Mouse (Mus musculus): ENCODE data around the gene Pcyt1a.

Gene Pcyt1a

DNA sequence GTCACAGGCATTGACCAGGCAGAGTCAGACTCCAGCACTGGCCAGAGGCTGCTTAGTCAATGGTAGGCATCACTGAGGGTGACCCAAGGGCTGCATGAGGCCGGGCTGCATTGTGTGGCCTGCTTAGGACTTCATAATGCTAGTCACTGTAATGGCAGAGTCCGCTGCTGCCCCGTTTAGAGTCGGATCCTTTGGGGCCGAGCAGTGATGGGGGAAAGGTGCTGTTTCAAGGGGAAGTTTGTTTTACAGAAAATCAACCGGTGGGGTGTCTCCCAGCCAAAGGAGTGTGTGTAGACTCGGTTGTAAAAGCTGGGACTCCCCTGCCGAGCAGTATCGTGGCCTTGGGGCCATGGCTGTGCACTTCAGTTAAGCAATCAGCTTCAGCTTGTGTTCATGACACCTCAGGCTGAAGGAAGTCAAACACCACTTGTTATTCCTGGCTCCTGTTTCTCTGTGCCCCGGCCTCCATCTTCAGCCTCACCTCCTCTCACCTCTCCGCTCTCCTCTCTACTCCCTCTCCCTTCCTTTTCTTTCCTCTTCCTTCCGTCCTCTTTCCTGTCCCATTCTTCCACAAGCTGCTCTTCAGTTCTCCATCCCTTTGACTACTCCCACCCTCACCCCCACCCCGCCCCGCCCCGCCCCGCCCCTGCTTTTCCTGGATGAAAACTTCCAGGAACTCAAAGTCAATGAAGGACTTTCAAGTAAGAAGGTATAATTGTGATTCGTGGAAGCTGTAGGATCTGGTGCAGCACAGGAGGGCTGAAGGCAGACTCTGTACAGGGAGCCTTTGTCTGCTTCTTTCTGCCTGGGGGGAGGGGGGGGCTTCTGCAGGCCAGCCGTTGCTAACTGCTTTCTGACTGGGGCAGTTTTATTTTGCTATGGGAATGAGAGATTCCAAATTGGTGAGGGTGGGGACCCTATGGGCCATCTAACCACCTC is 79.9 kb downstream of the Pcyt1a start:
- no peak for DNase-seq (ENCODE audit: low read depth)

DNA sequence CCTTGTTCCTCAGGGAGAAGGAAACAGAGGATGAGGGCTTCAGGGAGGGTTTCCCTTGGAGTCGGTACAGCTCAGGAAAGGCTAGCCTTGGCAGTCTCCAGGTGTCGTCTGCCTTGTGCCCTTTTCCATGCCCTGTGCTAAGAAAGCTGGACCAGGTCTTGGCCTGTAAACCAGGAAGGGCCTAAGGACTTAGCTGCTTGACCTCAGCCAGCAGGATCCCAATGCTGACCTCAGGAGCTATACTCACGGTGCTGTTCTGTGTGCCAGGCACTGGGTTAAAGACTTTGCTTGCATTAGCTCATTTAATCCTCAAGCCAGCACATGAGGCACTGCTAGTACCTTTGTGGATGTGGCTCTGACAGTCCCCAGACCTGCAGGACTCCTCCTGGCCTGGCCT is 80.6 kb downstream of the Pcyt1a start:
- no peak for DNase-seq (ENCODE audit: low read depth)

DNA sequence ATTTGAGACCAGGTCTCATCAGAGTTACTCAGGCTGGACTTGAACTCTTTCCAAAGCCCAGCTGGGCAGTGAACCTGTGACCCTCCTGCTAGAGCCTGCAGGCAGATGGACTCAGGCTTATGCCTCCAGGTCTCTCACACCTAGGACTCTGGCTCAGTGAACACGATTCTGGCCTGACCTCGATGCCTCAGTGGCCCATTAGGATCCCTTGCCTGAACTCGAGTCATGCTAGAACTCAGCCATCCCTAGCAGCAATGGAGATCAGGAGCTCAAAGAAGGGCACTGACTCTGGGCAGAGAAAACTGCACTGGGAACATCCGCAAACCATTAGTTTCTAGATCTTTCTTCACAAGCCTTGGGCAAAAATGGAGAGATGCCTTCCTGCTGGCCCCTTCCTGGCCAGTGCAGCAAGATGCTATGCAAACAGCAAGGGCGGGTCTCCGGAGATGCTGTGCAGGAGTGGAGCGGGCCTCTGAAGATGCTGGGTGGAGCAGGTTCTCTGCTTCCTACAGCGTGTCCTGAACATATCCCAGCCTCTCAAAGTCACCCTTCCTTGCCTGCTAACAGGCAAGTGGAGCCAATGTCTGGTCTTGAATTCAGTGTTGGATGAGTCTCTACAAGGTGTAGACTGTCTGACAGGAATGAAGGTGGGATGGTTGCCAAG is 81.2 kb downstream of the Pcyt1a start:
- no peak for DNase-seq (ENCODE audit: low read depth)

DNA sequence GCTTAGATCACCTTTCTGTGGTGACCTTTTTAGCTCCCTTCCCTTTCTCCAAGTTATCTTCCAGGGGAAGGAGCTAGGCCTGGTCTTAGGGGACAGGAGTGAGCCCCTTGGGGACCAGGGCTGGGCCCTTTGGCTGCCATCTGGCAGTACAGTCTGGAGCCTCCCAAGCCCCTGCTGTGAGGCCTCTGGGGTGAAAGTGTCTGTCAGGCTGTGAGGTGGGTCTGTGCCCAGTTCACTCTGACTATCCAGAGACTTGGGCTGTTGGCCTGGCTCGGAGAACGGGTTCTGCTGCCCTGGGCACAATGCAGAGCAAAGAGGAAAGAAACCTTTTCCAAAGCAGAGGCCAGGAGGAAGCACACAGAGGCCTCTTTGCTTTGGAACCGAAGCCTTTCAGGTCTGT is 82.2 kb downstream of the Pcyt1a start:
- DNase-seq (ENCODE audit: low read depth) = no peak

DNA sequence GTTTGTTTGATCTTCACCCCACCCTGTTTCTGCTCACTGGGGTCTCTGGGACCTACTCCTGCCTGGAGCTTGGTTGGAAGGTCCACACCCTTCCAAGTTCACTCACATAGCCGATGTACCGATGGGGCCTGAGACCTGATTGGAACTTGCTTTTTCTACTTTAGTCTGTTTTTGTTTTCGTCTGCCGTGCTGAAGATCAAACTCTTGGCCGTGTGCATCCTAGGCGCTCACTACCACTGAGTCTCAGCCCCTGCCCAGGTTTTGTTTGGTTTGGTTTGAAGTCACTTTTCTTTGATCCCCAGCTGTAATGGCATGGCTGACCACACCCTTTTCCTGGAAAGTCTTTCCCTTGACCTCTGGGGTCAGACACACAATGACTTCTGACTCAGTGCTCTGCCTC is 82.7 kb downstream of the Pcyt1a start:
- no peak for DNase-seq (ENCODE audit: low read depth)

DNA sequence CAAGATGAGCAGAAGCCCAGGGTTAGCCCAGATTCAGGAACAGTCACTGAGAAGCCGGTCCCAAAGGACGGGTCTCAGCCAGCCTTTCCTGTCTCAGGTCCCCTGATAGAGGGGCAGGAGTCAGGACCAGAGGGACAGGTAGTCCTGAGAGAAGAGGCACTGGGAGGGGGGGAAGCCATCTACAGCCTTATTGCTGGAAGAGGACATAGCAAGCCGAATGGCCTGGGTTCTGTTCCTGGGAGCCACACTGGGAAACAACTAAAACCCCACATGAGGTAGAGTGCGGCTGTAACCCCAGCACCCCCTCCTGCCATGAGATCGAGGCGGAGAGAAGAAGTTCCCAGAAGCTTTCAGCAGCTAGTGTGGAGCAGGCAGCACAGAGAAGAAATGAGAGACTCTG is 83.2 kb downstream of the Pcyt1a start:
- DNase-seq (ENCODE audit: low read depth) = no peak

DNA sequence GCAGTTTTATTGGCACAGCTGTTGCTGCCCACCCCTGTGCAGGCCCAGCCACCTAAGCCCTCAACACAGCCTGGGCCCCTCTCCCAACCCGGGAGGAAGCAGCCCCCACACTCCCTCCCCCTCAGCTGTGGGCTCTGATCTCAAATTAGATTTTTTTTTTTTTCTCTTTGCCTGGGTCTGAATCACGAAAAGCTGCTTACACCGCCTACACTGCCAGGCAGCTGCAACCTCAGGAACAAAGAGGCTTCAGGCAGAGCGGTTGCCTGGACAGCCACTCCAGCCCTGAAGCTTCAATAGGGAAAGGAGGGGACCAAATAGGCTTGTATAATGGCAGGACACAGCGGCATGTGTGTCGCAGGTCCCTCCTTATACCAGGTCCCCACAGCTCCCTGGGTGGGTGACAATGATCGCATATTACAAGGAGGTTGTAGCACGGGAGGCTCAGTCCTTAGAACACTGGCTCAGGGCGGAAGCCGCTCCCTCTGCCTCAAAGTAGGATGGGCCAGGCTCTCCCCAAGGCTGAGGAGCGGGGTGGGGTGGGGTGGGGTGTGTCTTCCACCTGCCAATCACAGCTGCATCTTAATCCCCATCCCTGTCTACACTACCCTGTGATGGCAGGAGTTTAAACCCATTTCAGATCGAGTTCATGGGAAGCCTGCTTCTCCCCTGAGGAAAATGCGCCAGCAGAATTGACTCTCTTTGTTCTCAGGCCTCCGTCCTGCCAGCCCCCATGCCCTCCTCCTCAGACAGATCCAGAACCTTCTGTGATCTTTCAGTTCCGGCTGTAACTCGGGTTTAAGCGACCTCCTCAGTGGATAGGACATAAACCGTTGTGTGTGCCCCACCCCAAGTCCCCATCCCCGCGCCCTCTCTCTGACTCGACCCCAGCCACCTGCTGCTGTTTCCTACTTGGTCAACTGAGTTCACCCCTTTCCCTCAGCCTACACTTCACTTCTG is 85.6 kb downstream of the Pcyt1a start:
- no peak for DNase-seq (ENCODE audit: low read depth)

DNA sequence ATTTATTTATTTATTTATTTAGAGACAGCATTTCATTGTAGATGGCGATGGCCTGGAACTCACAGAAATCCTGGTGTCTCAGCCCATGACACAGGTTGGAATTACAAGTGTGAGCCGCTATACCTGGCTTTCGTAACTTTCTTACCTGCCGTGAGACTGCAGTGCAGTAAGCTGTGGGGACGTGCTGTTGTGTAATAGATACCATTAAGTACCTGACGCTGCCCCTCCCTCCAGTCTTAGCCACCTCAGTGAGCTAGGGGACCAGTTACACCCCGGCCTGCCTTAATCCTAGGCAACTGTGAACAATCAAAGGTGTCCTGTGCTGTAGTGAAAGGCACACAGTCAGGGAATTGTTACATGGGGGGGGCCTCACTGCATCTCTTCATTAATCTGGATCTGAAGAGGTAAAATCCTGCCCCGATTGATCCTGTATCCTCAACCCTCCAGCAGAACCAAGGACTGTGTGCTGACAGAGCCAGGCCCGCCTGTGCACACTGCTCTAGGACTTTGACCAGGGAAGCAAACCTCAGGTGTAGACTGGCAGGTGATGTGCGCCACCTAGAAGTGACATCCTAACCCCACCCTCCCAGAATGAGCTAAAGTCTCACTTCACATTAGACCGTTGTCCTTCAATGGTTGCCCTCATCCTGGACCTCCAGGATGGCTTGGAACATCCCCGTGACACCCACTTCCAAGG is 87.2 kb downstream of the Pcyt1a start:
- no peak for DNase-seq (ENCODE audit: low read depth)

DNA sequence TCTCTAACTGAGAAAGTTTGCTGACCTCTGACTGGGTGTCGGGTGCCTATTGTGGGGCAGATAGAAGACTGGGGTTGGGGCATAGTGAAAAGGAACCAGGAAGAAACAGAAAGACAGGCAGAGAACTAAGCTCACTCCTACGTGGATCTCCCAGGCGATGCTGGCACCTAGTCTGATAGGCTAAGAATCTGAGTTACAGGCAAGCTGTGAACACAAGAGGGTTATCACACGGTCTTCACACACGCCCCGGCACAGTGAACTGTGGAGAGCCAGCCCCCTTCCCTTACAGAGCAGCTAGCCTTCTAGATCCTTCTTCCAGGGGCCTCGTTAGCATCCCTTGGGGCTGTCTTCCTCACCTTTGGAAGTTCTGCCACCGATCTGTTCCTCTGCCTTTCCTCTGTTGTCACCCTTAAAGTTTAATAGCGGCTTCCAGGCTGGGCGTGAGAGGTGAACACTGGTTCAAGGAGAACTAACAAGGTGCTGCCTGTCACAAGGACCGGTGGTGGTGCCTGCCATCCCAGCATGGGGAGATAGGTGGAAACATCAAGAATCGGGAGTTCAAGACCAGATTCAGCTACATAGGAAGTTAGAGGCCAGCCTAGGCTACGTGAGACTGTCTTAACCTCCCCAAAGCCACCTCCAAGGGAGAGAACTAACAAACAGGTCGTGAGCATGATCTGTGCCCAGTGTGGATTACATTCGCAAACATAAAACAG is 89.1 kb downstream of the Pcyt1a start:
- no peak for DNase-seq (ENCODE audit: low read depth)

DNA sequence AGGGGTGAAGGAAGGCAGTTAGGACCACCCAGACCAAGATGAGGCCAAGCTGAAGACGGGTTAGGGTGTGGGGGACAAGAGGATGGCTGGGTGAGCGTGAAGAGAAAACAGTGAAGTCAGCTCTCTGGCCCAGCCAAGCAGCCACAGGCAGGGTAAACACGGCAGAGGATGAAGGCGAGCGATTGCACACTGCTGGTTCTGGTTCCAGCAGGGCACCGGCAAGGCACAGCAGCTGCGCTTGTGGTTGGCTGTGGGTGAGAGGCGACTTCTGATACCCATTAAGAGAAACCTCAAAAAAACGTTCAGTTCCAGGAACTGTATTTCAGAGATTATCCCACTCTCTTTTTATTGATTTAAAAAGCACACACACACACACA is 89.6 kb downstream of the Pcyt1a start:
- no peak for DNase-seq (ENCODE audit: low read depth)

DNA sequence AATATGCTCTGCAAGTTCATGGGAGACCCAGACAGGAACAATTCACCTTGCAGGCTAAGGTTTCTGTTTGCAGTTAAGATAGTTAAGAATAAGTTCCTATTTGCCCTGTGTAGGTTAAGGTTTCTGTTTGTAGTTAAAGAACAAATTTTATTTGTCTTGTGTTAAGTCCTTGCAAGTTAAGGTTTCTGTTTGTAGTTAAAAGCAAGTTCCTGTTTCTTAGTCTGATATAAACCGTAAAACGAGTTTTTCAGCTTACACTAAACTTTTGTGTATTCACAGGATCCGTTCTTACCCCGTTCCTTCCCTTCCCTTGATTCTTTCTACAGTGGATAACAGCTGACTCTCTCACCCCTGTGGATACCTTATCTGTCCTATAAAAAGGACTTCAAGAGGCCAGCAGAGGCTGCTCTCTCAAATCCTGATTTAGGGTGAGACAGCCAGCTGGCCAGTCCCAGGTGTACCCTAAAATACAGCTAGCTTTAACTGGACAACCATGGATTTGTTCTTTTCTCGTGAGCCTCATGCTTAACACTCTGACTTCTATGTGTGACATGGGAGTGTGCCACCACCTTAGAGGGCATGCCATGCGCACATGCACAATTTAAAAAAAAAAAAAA is 92.0 kb downstream of the Pcyt1a start:
- no peak for DNase-seq (ENCODE audit: low read depth)

DNA sequence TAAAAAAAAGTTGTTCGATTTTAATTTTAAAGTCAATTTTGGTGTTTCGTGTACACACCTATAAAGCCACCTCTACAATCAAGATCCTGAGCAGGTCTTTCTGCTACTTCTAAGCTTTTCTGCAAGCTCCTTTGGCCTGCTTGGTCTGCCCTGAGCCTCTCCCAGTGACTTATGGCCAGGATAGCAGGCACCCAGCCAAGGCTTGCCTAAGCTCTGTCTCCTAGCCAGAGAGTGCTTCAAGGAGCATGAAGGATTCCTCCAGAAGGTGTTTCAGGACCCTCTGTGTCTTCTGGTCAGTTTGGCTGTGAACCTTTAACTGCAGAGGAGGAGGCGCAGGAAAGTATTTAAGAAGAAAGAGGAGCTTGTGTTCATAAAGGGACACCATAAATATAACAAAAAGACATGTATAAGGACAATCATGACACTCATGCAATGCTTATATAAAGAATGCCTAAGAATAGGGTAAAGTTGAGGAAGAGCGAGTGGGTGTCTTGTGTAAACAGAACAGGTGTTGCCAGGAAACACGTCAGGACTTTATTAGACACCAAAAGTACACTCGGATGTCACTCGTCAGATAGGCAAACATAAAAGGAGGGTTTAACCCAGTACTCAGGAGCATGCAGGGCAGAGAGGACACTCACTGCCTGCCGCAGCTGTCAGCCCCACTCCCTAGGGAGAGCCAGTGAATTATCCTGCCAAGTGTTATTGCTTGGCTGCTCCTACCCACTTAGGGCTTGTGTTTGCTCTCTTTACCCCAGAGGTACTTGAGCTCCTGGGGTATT is 92.9 kb downstream of the Pcyt1a start:
- DNase-seq (ENCODE audit: low read depth) = no peak

DNA sequence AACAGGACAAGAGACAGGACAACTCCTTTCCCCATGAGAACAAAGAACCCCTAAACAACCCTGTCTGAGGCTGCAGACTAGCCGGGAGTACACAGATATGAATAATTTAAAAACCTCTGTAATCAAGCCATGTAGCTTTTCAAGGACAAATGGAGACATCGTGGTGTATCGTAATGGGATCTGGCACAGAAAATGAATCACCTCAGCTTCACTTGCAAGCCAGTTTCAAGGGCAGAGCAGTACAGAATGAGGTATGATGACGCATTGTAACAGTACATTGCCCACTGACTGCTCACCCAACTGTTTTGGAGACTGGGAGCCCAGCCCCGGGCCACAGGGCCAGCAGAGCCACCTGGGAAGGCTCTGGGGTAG is 93.5 kb downstream of the Pcyt1a start:
- no peak for DNase-seq (ENCODE audit: low read depth)
